Mouse (Mus musculus) heart, postnatal 25 days (tissue): ENCODE results near the gene Tmem45a. TPM values are rescaled to one million over a fixed set of nuclear protein-coding genes. Genes with fewer than 3 reads are reported as not detected.
"Not testable (repeated sequence)": the region's sequence is repeated elsewhere in the genome, so short reads cannot be mapped to it uniquely, and the experiment has no call there.

Experiments used
- DNase-seq: peaks from one replicate; pipeline ENCODE4 v3.0.0; 2022; ENCODE audit warnings: low spot score
- intact Hi-C: fragments of 180-260 bp; cut with DNase I; formaldehyde crosslinking; loops from one replicate; pipeline ENCODE4 v1.15.1; 2025
- total RNA-seq, 2 experiments: library from RNA; stranded (reverse); gene quantifications; 2 replicates each; pipeline ENCODE4 v1.2.3; 2021

Tmem45a gene
- 1 to 10 TPM; 3.7 to 3.8 TPM for total RNA-seq

GRCm38 (mm10) chr16:56885824-56886615 is at the start of gene Tmem45a:
Gene Tmem45a (minus strand): TSS chr16:56886166.
- intact Hi-C loops, result no loop called here
- DNase-seq, result peak; percentile 88

- intact Hi-C loops, result no loop called here
- no peak for DNase-seq
These were observed 42.1 kb upstream of the Tmem45a start, which contains the start of gene Lnp1 for GRCm38 (mm10) chr16:56928023-56928422. Gene Lnp1 (minus strand): TSS chr16:56928061.

GRCm38 (mm10) chr16:56920102-56920657 is 34.2 kb upstream of the Tmem45a start:
- no peak for DNase-seq
- intact Hi-C loops, result loop anchor here (2.0 kb wide), 1 partner anchor 149 kb away; no protein-coding TSS in a partner anchor

GRCm38 (mm10) chr16:56917230-56917629 is 31.3 kb upstream of the Tmem45a start:
- intact Hi-C loops, result no loop called here

DNA sequence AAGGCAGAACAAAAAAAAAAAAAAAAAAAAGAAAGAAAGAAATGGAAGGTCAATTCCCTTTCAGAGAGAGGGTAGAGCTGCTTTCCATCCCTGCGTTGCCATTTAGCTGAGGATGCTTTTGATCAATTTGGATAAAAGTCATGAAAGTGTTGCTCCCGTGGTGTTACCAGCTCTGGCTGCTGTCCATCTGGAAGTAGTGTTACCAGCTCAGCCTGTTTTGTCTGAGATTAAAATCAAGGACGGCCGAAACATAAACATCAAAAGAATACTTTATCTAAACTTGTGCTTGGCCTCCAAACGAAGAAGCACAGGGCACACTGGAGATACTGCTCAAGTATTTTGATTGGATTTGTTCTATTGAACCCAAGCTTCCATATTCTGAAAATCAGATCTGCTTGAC is 23.0 kb upstream of the Tmem45a start:
- DNase-seq, result no peak
- intact Hi-C loops, result no loop called here

More at GRCm38 (mm10) chr16:56917230-56917629, 31.3 kb upstream of the Tmem45a start:
- no peak for DNase-seq

GRCm38 (mm10) chr16:56902206-56902605 is 16.2 kb upstream of the Tmem45a start:
- intact Hi-C loops, DNase-seq: not testable (repeated sequence)

GRCm38 (mm10) chr16:56891583-56891982 is 5.6 kb upstream of the Tmem45a start:
- no peak for DNase-seq
- intact Hi-C loops, result no loop called here

GRCm38 (mm10) chr16:56886616-56887116 is 700 bp upstream of the Tmem45a start:
- intact Hi-C loops, result no loop called here

DNA sequence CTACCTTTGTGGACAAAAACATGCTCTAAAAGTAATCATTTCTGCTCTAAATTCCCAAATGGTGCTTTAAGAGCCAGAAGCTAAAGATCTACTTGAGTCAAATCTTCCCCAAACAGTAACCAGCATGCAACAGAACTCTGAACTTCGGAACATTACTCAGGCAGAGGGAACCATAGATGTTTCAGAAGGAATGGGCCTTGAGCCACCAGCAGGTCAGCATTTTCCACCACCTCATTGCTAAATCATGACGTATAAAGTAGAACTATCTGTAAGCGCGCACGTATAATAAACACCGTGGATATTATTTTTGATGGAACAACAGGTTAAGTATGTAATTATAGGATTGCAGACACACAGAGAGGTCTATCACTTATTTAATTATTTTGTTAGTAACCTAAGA is 1.2 kb downstream of the Tmem45a start:
- intact Hi-C loops, result no loop called here

More at GRCm38 (mm10) chr16:56886616-56887116, 700 bp upstream of the Tmem45a start:
- no peak for DNase-seq

GRCm38 (mm10) chr16:56873410-56873809 is 12.6 kb downstream of the Tmem45a start:
- intact Hi-C loops, result no loop called here
- DNase-seq, result no peak

More for the DNA sequence above, 1.2 kb downstream of the Tmem45a start:
- no peak for DNase-seq

DNA sequence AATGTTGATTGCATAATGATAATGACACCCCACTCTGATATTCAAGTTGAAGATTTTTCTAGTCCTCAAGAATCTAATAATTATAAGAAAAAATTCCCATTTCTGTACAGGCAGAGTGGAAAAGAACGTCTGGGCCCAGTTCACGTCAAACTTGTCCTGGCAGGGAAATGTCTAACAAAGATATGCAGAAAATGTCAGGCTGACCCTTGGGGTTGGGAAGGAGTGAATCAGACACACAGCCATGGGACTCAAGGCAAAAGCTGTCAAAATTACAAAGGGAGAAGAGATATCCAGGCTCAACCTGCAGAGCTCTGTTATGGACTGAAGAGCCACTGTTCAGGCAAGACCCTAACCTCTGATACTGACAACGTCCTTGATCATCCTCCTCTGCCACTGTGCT is 15.5 kb downstream of the Tmem45a start:
- intact Hi-C loops, result no loop called here
- no peak for DNase-seq

GRCm38 (mm10) chr16:56868361-56868760 is 17.6 kb downstream of the Tmem45a start:
- intact Hi-C loops, result no loop called here
- no peak for DNase-seq

GRCm38 (mm10) chr16:56867591-56867990 is 18.4 kb downstream of the Tmem45a start:
- intact Hi-C loops, result no loop called here
- DNase-seq, result no peak

- intact Hi-C loops, result no loop called here
- DNase-seq, result no peak
These were observed 33.0 kb downstream of the Tmem45a start for GRCm38 (mm10) chr16:56852841-56853587.

DNA sequence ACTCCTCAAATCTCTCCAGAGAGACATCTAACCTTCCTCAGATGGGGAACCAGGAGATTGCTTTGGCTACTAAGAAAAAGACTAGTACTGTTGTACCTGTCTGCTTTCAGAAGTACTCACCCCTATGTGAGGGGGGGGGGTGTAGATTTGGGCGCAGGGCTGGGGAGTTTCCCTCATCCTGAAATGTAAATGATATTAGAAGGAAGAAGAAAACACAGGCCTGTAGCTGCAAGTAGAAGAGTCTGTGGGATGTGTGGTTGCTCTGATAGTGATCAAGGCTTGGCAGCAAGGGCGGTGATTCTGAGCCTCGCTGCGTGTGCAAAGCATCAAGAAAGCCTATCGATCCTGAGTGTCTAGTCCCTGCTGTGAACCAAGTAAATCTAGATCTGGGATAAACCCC is 43.0 kb downstream of the Tmem45a start:
- intact Hi-C loops, result no loop called here
- DNase-seq, result no peak

DNA sequence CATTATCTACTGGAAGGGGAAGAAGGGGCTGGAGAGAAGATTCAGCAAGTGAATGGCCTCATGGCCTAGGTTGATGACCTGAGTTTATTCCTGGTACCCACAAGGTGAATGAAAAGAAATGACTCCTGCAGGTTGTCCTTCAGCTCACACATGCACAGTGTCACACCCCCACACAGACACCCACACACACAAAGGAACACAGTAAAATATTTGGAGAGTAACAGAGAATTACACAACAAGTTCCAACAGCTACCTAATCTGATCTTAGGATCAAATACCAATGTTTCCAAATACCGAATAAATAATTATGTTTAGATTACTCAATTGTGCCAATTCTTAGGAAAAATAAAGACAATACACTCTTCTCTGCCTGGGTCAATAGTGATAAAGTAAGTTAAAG is 52.7 kb downstream of the Tmem45a start:
- DNase-seq, result no peak
- intact Hi-C loops, result no loop called here

GRCm38 (mm10) chr16:56831986-56832385 is 54.0 kb downstream of the Tmem45a start:
- DNase-seq, result no peak

GRCm38 (mm10) chr16:56801370-56802109 is 84.4 kb downstream of the Tmem45a start:
- intact Hi-C loops, result loop anchor here (2.0 kb wide), 1 partner anchor 117 kb away; no protein-coding TSS in a partner anchor
- DNase-seq, result no peak

More at GRCm38 (mm10) chr16:56831986-56832385, 54.0 kb downstream of the Tmem45a start:
- intact Hi-C loops, result no loop called here

DNA sequence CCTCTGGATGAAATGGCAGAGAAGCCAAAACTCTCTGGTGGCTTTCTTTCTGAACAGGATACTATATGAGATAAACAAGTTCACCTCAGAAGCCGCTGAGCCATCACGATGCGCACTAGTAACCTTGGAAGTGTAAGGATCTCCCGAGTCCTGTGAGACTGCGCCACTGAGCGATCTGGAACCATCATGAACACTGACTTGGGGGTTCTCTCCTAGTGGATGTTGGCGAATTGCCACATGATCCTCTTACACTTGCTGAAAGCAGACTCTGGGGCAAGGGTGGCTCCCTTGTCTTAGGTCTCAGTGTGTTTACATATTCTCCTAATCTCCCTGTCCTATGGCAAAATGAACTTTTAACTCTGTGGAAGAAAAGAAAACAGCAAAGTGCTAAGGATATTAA is 85.0 kb downstream of the Tmem45a start:
- DNase-seq, result no peak
- intact Hi-C loops, result loop anchor here (2.0 kb wide), 1 partner anchor 118 kb away; no protein-coding TSS in a partner anchor
